Mouse (Mus musculus) heart, postnatal 10 days (tissue): ENCODE results near the gene Parp16. TPM values are rescaled to one million over a fixed set of nuclear protein-coding genes. Genes with fewer than 3 reads are reported as not detected.
A peak's percentile ranks its signal among the peaks of the same experiment; 100 is the strongest.

ENCODE experiments used
- DNase-seq, 2 experiments: peaks; one replicate each; pipeline ENCODE4 v3.0.0; 2021
- intact Hi-C: fragments of 180-260 bp; cut with DNase I; formaldehyde crosslinking; loops from one replicate; pipeline ENCODE4 v1.15.1; 2025
- total RNA-seq, 2 experiments: library from RNA; stranded (reverse); gene quantifications; 2 replicates each; pipeline ENCODE4 v1.2.3; 2021

Parp16 gene
- total RNA-seq, 2 experiments from 2014 or later = 5.1 to 5.9 TPM

DNA sequence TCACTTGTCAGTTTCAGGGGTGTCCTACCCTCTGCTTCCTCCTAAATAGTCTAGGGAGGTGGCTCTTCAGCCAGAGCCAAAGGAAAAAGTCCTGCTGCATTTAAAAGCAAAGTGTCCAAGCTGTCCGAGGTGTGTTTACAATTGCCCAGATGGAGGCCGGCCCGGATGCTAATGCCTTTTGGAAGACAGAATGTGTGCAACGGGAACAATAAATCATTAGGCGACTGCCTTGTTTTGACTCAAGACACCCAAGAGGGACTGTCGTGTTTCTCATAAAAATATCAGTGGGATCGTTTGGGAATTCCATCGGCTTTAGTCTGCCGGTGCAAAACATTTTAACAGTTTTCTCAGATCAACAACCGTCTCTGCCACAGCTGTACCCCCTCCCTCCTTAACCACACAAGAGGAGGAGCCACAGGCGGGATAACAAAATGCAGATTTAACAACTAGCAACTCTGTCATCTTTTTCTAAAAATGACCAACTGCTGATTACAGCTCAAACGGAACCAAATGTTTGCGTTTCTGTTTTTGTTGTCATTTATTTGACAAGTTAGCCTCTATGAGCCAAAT lies 43.1 kb downstream of the Parp16 start:
- no peak for DNase-seq
- intact Hi-C loops = no loop called here

DNA sequence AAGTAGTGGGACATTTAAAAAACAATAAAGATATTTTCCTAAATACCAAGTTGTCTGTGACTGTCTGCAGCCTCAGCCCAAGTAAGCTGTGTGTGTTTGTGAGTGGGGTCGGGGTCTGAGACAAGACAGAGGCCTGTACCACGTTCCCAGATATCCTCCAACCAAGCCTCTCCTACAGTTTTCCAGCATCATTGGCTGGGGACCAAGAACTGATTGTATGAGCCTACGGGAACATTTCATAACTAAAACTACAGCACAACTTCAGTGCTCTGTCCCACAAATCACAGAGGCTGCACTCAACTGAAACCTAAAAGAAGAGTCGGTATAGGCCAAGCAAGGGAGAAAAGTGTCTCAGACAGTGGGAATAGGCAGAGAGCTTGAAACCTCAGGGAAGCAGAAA lies 44.0 kb downstream of the Parp16 start:
- DNase-seq = no peak
- intact Hi-C loops = no loop called here

GRCm38 (mm10) chr9:65239731-65240130 lies 44.6 kb downstream of the Parp16 start:
- no peak for DNase-seq
- intact Hi-C loops = no loop called here

- intact Hi-C loops = no loop called here
- no peak for DNase-seq
Observed at GRCm38 (mm10) chr9:65240587-65240986, 45.4 kb downstream of the Parp16 start.

DNA sequence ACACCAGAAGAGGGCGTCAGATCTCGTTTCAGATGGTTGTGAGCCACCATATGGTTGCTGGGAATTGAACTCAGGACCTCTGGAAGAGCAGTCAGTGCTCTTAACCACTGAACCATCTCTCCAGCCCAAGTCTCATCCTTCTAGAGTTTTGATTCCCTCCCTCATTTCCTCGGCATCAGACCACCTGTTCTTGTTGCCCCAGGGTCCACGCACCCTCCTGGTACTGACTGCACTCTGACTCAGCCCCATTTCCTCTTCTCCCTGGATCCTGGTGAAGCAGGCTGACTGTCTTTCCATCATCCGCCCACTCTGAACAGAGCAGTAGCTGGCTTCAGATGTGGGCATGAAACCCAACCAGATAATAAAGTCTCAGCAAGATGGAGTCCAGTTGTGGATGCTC lies 46.8 kb downstream of the Parp16 start:
- no peak for DNase-seq
- intact Hi-C loops = no loop called here

GRCm38 (mm10) chr9:65243249-65243648 lies 48.1 kb downstream of the Parp16 start:
- intact Hi-C loops = no loop called here
- peak in 1 of 2 experiments; percentile 23 for DNase-seq

DNA sequence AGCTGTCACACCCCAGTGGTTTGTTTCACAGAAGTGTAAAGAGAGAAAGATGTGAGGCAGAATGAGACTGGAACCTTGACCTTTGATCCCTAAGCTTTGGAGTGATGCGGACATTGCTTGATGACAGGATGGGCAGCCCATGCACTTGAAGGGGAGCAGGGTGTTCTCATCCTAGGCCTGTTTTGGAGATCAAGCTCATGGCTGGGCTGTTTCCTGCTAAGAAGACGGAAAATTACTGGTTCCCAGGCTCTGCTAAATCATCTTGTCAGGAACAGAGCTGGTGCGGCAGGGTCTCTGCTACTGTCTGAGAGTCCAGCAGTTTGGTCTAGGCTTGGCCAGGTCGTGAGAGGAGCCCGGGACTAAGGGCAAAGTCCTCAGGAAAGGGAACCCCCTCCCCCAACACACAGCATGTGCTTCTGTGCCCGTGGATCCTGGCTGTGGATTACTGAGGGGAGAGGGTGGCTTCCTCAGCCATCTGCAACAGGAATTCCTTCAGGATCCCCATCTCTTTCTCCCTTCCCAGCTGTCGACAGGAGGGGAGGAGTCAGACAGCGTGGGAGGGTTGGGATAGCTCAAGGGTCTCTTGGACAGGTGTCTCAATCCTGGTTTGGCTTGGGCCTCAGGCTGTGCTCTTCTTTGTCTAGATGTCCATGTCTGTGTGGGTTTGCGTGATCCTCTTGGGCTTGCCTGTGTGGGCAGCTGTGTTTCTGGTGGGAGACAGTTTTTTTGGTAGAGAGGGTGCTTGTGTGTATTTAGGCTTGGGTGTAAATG lies 49.1 kb downstream of the Parp16 start:
- intact Hi-C loops = no loop called here

DNA sequence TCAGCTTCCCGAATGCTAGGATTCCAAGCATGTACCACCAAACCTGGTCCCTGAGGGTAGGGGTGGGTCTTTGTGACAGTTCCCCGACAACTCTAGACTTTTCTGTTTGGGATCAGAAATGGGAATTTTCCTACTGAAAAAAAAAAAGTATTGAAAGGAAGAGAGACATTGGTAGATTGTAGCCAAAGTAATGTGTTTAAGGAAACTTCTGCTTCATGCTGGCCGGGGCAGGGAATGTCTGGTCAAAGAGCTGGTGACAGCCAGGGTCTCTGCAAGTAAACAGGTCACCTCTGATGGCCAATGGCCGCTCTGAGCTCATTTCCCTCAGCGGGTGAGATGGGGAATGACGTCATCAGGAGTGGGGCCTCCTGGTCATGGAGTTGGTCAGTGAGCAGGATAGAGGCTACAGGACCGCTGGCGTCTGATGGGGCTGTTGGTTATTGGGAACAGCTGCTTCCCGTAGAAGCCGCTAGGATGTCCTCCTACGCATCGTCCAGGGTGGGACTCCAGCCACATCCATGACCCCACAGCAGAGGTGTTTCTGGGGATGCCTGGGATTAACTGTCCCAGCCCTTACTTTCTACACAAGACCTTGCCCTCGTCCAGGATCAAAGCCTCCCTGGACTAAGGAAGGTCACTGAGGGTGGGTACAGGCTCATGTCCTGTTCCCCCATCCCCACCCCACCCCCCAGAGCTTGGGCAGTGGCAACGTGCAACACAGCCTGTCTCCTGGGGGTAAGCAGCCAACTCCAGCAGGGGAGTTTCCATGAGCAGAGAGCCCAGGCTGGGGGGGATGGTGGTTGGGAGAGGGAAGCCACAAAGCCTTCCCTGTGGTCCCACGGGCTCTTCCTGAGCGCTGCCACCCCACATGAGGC lies 52.6 kb downstream of the Parp16 start:
- intact Hi-C loops = no loop called here

More for the DNA sequence above, 49.1 kb downstream of the Parp16 start:
- DNase-seq = no peak

GRCm38 (mm10) chr9:65248377-65248690 lies 53.2 kb downstream of the Parp16 start:
- intact Hi-C loops = no loop called here
- peak; percentile 64 to 66 for DNase-seq

More for the DNA sequence above, 52.6 kb downstream of the Parp16 start:
- peak; percentile 69 for DNase-seq

DNA sequence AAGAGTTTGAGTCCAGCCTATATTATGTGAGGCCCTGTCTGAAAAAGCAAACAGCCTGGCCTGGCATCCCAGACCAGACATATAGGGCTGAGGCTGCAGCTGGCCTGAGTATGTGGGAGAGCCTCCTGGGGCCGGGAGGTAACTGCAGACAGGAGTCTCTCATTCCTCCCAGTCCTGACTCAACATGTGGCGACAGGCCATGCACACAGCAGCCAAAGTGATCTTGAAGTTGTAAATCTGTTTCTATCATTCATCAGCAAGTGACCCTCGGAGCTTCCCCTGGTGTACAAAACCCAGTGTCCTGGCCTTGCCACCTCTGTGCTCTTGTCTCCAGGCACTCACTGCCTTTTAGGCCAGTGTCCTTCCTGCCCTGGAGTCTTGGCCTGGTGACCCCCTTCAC lies 56.9 kb downstream of the Parp16 start:
- intact Hi-C loops = no loop called here
- peak; percentile 31 to 34 for DNase-seq

DNA sequence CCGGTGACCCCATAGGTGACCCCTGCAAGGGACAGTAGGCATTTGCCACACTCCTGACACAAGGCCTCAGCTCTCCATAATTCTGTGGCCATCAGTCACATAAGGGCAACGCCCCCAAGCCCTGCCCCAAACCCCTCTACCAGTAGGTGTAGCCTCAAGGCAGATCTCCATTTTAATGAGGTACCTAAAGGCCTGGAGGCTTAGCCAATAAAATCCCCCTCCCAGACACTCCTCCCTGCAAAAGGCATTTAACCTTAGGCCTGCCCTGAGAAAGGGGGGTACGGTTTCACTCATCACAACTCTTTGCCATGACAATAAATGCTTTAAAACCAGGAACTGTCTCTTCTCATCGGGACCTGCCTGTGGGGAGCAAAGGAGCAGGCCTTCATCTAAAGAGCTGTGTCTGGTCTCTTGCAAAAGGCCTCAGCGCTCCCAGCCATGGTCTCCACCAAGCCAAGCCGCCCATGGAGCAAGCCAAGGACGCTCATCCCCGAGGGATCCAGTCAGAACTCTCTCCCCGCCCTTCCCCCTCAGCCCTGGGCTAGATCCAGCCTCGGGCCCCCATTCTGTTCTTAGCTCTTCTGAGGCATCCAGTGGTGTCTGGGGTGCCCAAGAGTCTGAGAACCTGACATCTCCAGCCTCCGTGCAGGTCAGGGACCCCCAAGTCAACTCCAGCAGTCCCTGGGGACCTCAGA lies 60.9 kb downstream of the Parp16 start:
- intact Hi-C loops = no loop called here
- DNase-seq = no peak

- intact Hi-C loops = no loop called here
- no peak for DNase-seq
Observed at GRCm38 (mm10) chr9:65257218-65257910, 62.2 kb downstream of the Parp16 start.

DNA sequence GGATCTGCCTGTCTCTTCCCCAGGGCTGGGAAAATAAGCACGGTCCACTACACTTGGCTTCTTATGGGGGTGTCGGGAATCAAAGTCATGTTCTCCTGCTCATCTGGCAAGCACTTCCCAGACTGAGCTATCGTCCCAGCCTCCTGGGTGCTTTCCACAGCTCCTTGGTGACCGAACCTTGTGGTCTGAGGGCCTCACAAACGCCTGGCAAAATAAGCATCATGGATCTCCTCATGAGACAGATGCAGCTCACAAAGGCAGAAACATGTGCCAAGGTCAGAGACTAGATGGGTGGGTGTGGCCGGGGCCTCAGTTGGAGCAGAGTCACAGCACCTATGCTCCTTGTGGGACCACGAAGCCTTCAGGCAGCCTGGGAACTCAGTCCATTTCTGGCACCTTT lies 64.2 kb downstream of the Parp16 start:
- no peak for DNase-seq
- intact Hi-C loops = no loop called here

- intact Hi-C loops = no loop called here
- DNase-seq = peak; percentile 57 to 66
Observed at GRCm38 (mm10) chr9:65261591-65262230, 66.6 kb downstream of the Parp16 start.

- intact Hi-C loops = no loop called here
- DNase-seq = peak in 1 of 2 experiments; percentile 31
Observed at GRCm38 (mm10) chr9:65262641-65263120, 67.5 kb downstream of the Parp16 start.

DNA sequence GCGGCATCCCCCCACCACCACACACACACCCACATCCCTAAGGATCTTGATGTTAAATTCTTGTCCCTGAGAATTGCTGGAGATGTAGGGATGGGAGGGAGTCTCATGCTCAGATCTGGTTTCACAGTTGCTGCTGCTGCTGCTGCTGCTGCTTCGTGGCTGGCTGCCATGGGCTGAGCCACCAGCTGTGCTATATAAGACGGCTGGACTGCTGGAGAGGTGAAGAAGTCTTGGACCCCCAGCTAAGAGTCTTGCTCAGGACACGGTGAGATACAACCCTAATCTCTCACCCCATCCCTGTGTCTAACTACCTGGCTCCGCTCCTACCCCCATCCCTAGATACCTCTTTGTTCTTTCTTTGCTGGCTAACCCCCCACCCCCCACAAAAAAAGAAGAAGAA lies 69.8 kb downstream of the Parp16 start, which contains the start of gene Cilp:
Gene Cilp, plus strand, starts transcription at position 222 of the 400 bp plus-strand sequence.
- peak; percentile 64 to 65 for DNase-seq
- intact Hi-C loops = no loop called here

- intact Hi-C loops = no loop called here
- DNase-seq = no peak
Observed at GRCm38 (mm10) chr9:65267742-65268515, 72.8 kb downstream of the Parp16 start.

GRCm38 (mm10) chr9:65273048-65273809 lies 78.1 kb downstream of the Parp16 start:
- intact Hi-C loops = no loop called here

More at GRCm38 (mm10) chr9:65273048-65273809, 78.1 kb downstream of the Parp16 start:
- DNase-seq = no peak
